Mouse (Mus musculus): ENCODE results near the gene Prcd.
"Not testable (repeated sequence)": the region's sequence is repeated elsewhere in the genome, so short reads cannot be mapped to it uniquely, and the experiment has no call there.

Gene Prcd

GRCm38 (mm10) chr11:116625081-116626000 lies 28.0 kb upstream of the Prcd start:
- no peak for DNase-seq (ENCODE audit: low read depth, low spot score)

GRCm38 (mm10) chr11:116626299-116627071 lies 26.8 kb upstream of the Prcd start, which contains the start of gene Rhbdf2:
Rhbdf2 (minus strand) TSS chr11:116627019.
- DNase-seq (ENCODE audit: low read depth, low spot score) = no peak

GRCm38 (mm10) chr11:116627072-116628020 lies 26.0 kb upstream of the Prcd start:
- no peak for DNase-seq (ENCODE audit: low read depth, low spot score)

- DNase-seq (ENCODE audit: low read depth, low spot score) = peak; percentile 81
These were observed 24.6 kb upstream of the Prcd start for GRCm38 (mm10) chr11:116628712-116629111.

GRCm38 (mm10) chr11:116629472-116629871 lies 23.9 kb upstream of the Prcd start:
- no peak for DNase-seq (ENCODE audit: low read depth, low spot score)

- no peak for DNase-seq (ENCODE audit: low read depth, low spot score)
These were observed 23.0 kb upstream of the Prcd start for GRCm38 (mm10) chr11:116630171-116630965.

GRCm38 (mm10) chr11:116632962-116633361 lies 20.4 kb upstream of the Prcd start:
- no peak for DNase-seq (ENCODE audit: low read depth, low spot score)

- not testable (repeated sequence) for DNase-seq (ENCODE audit: low read depth, low spot score)
These were observed 16.7 kb upstream of the Prcd start for GRCm38 (mm10) chr11:116636607-116637006.

- DNase-seq (ENCODE audit: low read depth, low spot score) = no peak
These were observed 12.2 kb upstream of the Prcd start for GRCm38 (mm10) chr11:116641168-116641567.

- DNase-seq (ENCODE audit: low read depth, low spot score) = no peak
These were observed 11.6 kb upstream of the Prcd start for GRCm38 (mm10) chr11:116641731-116642130.

GRCm38 (mm10) chr11:116642681-116643578 lies 10.4 kb upstream of the Prcd start:
- peak; percentile 85 for DNase-seq (ENCODE audit: low read depth, low spot score)

GRCm38 (mm10) chr11:116643579-116644224 lies 9.6 kb upstream of the Prcd start:
- DNase-seq (ENCODE audit: low read depth, low spot score) = no peak

- no peak for DNase-seq (ENCODE audit: low read depth, low spot score)
These were observed 8.9 kb upstream of the Prcd start for GRCm38 (mm10) chr11:116644225-116645112.

- DNase-seq (ENCODE audit: low read depth, low spot score) = no peak
These were observed 7.8 kb upstream of the Prcd start for GRCm38 (mm10) chr11:116645446-116646110.

GRCm38 (mm10) chr11:116646136-116646535 lies 7.2 kb upstream of the Prcd start:
- no peak for DNase-seq (ENCODE audit: low read depth, low spot score)

- DNase-seq (ENCODE audit: low read depth, low spot score) = no peak
These were observed 6.6 kb upstream of the Prcd start for GRCm38 (mm10) chr11:116646771-116647170.

- no peak for DNase-seq (ENCODE audit: low read depth, low spot score)
These were observed 5.9 kb upstream of the Prcd start for GRCm38 (mm10) chr11:116647340-116647991.

Data from embryo, embryonic 11.5 days (tissue).